Mouse (Mus musculus) left cerebral cortex, adult 2 months (tissue): ENCODE results near the gene Cdkal1. TPM values are rescaled to one million over a fixed set of nuclear protein-coding genes. Genes with fewer than 3 reads are reported as not detected.
A peak's percentile ranks its signal among the peaks of the same experiment; 100 is the strongest.

Experiments used
- DNase-seq, 2 experiments: peaks; one replicate each; pipeline ENCODE4 v3.0.0; 2021 to 2022; ENCODE audit warnings: low spot score in 2 of 2, mixed read lengths in 1 of 2; ENCODE audit errors: extremely low spot score in 1 of 2
- H3K27ac ChIP-seq: fragments of 200-600 bp; 2 replicates; pipeline ENCODE4 v1.8.1; 2022
- H3K4me3 ChIP-seq: fragments of 200-600 bp; 2 replicates; pipeline ENCODE4 v1.8.1; 2022
- CTCF ChIP-seq: fragments of 200-600 bp; IDR thresholded peaks from 2 replicates; pipeline ENCODE4 v1.8.1; 2022; ENCODE audit warnings: antibody characterized with exemption, mild to moderate bottlenecking, moderate library complexity
- intact Hi-C: fragments of 180-260 bp; cut with DNase I; formaldehyde crosslinking; loops from one replicate; pipeline ENCODE4 v1.15.1; 2025
- total RNA-seq, 2 experiments: library from RNA; stranded (reverse); gene quantifications; 2 replicates each; pipeline ENCODE4 v1.2.3; 2021

Gene Cdkal1
- total RNA-seq, 2 experiments from 2014 or later: 23.2 to 23.8 TPM

DNA sequence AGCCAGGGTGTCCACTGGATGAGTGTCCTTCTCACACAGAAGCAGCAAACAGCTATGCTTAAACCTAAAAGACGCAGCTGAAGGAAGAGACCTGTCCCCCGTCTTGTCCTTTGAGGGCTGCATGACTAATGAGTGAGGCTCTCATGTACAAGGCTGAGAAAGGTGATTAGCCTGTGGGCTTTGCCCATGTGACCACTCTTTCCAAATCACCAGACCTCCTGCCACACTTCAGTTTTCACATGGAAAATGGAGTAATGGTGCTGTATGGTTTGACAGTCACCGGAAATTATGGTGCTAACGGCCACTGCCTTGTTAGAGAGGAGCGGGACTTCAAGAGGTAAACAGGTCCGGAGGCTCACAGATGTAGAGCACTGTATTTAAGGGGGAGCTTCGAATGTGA lies 274.7 kb downstream of the Cdkal1 start:
- DNase-seq: no peak
- Histone ChIP-seq H3K4me3 (no peak overlapping the region), H3K27ac (no peak overlapping the region)
- no peak for TF ChIP-seq CTCF
- intact Hi-C loops: no loop called here

DNA sequence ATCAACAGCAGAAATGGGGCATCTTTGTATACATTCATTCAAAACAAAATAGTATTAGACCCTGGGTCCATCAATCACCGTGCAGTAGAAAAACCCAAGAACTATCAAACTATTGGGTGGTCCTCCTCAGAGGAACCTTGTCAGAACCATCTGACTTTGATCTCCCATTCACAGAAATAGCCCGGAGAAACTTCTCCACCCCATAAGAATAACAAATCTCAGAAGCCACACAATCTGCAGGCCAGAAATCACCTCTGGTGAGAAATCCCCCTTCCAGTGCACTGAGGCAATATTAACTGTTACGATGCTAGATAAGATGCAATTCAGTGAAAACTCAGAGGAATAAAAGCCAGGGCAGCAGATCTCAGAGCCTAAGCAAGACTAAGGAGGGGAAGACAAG lies 275.5 kb downstream of the Cdkal1 start:
- no peak for TF ChIP-seq CTCF
- intact Hi-C loops: no loop called here
- H3K27ac ChIP-seq: no peak overlapping the region
- H3K4me3 ChIP-seq: no peak overlapping the region
- no peak for DNase-seq

DNA sequence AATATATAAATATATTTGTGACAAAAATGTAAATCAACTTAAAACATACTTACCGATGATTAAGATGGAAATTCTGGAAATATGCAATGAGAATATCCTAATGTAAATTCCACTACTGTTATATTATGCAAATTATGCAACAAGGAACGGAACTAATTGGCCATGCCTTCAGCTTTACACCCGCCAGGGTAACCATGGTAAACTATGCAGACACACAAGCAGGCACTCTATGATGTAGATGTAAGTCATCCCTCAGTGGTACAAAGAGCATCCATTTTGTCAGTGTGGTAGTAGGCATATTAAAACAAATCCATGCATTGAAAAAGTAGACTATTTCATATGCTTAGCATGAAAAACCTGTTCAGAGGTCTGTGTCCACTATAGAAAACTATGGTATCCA lies 276.9 kb downstream of the Cdkal1 start:
- TF ChIP-seq CTCF: no peak
- no peak overlapping the region for H3K4me3 ChIP-seq
- no peak for DNase-seq
- intact Hi-C loops: no loop called here
- no peak overlapping the region for H3K27ac ChIP-seq

DNA sequence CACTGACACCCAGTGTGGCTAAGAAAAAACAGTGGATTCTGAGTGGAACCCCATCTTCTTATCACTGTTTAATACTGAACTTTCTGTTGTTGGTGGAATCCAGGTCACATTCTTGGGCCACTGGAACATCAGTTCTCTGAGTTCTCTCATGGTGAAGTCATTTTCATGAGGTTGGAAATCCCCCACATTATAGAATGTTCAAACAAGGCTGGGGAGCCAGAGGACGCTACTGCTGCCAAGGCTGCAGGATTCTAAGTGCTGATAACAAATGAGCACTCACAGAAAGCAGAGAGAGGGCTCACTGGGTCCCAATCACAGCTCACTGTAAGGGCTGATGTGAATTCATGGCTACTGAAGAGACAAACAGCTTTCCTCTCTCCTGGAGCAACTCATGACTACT lies 280.7 kb downstream of the Cdkal1 start:
- Histone ChIP-seq H3K4me3 (no peak overlapping the region), H3K27ac (no peak overlapping the region)
- DNase-seq: no peak
- intact Hi-C loops: no loop called here
- no peak for TF ChIP-seq CTCF

DNA sequence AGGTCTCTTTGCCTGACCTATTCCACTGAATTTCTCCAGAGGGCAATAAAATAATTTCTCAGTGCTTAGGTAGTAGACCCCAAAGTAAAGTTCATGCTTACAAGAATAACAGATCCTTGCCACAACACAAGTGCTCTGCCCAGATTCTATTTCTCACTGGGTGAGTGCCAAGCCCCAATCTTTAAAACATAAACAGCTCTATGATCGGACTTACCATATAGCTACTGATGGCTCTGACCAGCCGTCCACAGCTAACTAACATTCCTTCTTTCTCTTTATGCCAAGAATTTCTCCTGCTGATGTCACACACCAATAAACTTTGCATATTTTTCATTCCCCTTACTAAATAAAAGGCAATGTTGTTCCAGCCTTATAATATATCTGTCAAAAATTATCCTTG lies 283.0 kb downstream of the Cdkal1 start:
- TF ChIP-seq CTCF: no peak
- intact Hi-C loops: no loop called here
- H3K4me3 ChIP-seq: no peak overlapping the region
- no peak overlapping the region for H3K27ac ChIP-seq
- no peak for DNase-seq

DNA sequence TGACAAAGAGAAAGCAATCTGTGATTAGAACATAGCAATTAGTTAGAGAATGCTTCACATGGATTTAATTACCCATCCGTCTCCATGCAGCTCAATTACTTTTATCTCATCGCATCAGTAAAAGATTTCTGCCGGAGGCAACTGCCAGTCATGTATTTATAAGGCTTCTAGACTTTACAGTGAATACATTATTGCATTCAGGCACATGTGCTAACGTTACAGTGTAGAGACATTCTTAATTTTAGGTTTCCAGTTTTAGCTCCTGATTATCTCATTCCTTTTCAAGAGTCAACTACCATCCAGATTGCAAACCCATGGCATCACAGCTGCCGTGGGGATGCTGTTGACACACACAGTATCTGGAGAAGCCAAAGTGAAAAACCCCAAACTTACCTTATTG lies 289.8 kb downstream of the Cdkal1 start:
- intact Hi-C loops: no loop called here
- no peak for TF ChIP-seq CTCF
- Histone ChIP-seq H3K4me3 (no peak overlapping the region), H3K27ac (no peak overlapping the region)
- no peak for DNase-seq

DNA sequence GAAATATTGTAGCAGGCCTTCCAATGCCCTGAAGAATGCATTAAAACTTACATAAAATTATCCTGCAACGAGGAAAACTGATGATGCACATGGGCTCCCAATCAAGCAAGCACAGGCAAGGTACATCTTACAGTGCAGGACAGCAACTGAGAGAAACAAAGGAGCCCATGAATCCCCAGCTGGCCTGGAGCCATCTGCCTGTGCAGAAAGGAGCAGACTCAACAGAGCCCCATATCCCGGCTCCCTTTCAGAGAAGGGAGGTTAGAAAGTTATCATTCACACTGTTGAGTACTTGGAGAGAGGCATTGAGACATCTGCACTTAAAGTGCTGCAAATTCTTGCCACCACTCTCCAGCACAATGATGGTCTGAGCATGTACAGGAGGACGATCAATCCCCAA lies 296.3 kb downstream of the Cdkal1 start:
- DNase-seq: no peak
- H3K27ac ChIP-seq: no peak overlapping the region
- no peak overlapping the region for H3K4me3 ChIP-seq
- no peak for TF ChIP-seq CTCF
- intact Hi-C loops: no loop called here

DNA sequence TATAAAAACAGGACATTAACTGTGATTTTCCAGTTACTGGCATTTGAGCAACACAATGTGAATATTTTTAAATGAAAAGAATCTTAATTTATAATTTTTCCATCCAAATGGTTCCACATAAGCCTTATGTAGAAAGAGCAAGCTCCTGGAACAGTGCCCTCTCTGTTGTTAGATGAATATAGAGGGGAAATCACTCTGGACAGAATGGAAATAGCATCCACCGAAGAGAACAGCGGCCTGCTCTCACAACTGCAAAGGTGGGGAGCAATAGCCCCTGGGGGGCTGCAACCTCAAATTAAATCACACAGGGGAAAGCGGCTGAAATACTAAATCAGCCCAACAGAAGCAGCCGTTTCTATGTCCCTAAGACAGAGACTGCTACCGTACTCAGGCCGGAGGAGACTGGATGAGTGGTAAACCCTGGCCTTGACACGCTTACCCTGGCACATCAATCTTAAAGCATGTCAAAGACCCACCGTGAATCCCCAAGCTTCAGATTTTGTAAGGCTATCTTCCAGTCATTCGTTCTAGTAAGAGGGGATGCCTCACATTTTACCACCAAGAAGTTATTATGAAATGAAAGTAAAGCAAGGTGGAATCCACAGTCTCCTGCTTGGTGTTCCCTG lies 300.2 kb downstream of the Cdkal1 start:
- intact Hi-C loops: no loop called here
- peak overlapping the region; percentile 5 for H3K27ac ChIP-seq
- no peak overlapping the region for H3K4me3 ChIP-seq
- no peak for TF ChIP-seq CTCF
- DNase-seq: no peak

DNA sequence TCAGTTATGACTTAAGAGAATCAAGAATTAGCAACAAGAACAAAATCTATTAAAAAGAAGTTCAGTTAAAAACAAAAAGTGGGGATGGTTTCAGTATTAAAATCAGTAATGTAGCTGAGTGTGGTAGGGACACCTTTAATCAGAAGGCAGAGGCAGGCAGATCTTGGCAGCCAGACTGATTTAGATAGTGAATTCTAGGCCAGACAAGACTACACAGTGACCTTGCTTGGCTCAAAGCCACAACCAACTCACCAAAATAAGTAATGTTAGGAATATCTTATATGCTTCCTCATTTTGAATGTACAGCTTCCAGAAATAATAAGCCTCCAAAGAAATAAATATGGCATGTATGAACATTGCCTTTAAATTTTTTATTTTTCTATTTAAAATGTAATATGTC lies 301.7 kb downstream of the Cdkal1 start:
- no peak for TF ChIP-seq CTCF
- Histone ChIP-seq H3K27ac (no peak overlapping the region), H3K4me3 (no peak overlapping the region)
- intact Hi-C loops: loop anchor here (5.0 kb wide), 1 partner anchor 51 kb away; no protein-coding TSS in a partner anchor
- DNase-seq: no peak

DNA sequence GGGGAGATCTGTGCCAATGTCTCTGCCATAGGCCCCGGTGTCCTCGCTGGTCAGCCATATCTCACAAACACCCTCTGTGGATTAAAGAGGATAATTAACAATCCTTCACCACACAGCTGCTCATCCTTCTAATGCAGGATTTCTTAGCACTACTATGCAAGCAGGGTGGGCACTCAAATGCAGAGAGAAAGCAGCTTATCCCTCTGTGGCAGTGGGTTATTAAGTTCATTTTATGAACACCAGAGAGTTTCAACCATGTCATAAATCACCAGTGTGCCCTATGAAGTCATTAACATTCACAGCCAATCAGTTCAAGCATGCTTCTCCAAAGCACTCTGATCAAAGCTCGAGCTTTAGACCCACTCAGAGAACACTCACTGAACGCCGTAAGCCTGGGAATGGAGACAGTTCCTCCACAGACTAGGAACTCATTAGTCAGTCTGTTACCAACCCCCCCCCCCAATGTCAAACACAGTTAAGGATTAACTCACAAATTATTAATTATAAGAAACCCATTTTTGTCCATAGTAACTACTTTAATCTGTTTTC lies 303.1 kb downstream of the Cdkal1 start:
- no peak for TF ChIP-seq CTCF
- H3K27ac ChIP-seq: no peak overlapping the region
- no peak overlapping the region for H3K4me3 ChIP-seq
- no peak for DNase-seq
- intact Hi-C loops: loop anchor here (5.0 kb wide), 1 partner anchor 50 kb away; no protein-coding TSS in a partner anchor

DNA sequence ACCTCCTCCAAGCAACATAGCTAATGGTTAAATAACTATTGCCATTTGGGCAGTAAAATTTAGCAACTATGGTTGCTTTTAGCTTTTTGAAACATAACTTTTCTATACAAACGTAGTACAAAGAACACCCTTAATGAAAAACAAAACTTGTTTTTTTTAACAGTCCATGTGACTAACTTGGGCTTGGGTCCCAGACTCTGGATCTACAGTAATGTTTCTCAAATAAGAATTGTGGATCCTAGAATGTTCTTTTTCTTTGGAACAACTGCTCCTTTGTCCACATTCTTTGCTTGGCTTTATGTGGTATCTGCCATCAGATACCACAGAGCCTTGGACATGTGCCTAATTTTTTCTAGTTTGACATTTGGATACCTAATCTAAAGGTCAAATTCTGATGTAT lies 304.6 kb downstream of the Cdkal1 start:
- no peak for DNase-seq
- TF ChIP-seq CTCF: no peak
- Histone ChIP-seq H3K27ac (0 out of 2 replicates have a peak overlapping the region, but pooled peaks have one; percentile 11), H3K4me3 (no peak overlapping the region)
- intact Hi-C loops: loop anchor here (5.0 kb wide), 1 partner anchor 49 kb away; no protein-coding TSS in a partner anchor

DNA sequence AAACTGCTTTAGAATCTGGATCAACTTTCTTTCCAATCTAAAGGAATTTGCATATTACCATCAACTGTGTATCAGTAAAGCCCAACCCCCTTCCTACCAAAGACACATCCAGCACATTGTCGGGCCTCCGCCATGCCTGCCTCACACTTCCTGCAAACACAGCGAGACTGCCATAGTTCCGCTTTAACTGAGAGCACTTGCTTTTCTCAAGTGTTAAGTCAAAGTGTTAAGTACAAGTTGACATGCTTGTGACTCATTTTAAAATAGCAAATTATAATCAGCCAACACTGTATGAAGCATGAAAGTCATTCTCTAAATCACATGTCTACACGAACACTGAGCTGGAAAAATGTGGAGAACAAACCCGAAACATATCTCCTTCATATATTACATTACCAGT lies 305.3 kb downstream of the Cdkal1 start:
- Histone ChIP-seq H3K27ac (no peak overlapping the region), H3K4me3 (no peak overlapping the region)
- TF ChIP-seq CTCF: no peak
- no peak for DNase-seq
- intact Hi-C loops: loop anchor here (5.0 kb wide), 1 partner anchor 48 kb away; no protein-coding TSS in a partner anchor

DNA sequence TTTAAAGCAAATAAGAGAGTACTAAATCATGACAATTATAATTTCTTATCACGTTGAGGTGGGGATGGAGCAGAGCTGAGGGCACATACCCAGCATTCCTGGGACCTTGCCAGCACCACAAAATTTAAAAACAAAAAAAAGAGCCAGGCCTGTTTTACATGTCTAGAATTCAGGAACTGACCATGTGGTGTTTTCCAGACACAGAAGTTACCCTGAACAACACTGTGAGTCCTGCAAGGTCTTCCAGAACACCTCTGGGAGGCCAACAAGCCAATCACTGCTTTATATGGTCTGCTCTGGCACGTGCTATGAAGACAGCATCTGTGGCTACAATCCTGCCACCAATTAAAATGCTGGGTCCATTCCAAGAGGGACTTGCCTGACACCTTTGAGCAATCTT lies 305.7 kb downstream of the Cdkal1 start:
- no peak for TF ChIP-seq CTCF
- intact Hi-C loops: loop anchor here (5.0 kb wide), 1 partner anchor 47 kb away; no protein-coding TSS in a partner anchor
- Histone ChIP-seq H3K27ac (no peak overlapping the region), H3K4me3 (no peak overlapping the region)
- no peak for DNase-seq
